In genomic region chr3:152350431-152350830, GRCm38 (mm10) we compare ENCODE assay signal across 17 mouse cellular contexts. TPM values are rescaled to one million over a fixed set of nuclear protein-coding genes. Genes with fewer than 3 reads are reported as not detected.
DNase-seq lines count a peak whose midpoint lies in the region; ATAC-seq and TF ChIP-seq lines count a peak whose summit lies in the region.
"Had no signal": no experiment of that assay in that cellular context is flagged by ENCODE, and none has a peak within 500 bp of the region (broad histone marks: within the 10 kb centered on the region; RNA-seq: fewer than 3 reads in every experiment).

No protein-coding gene starts in this region.

- peaks cover 77% of the 10 kb centered on the region for H3K4me1 ChIP-seq in liver, embryonic 12.5 days
- H3K4me1 ChIP-seq in liver, postnatal 0 days (ENCODE audit: insufficient read depth) = peaks cover 44% of the 10 kb centered on the region
- H3K4me1 ChIP-seq in midbrain, embryonic 11.5 days (ENCODE audit: control insufficient read depth, insufficient read depth, low read length) = peaks cover 10% of the 10 kb centered on the region
- peaks cover 46% of the 10 kb centered on the region for H3K4me1 ChIP-seq in midbrain, embryonic 15.5 days
- H3K4me1 ChIP-seq in intestine, postnatal 0 days (replicated peaks; ENCODE audit: control insufficient read depth, insufficient read depth, low read length) = peaks cover 19% of the 10 kb centered on the region
- peaks cover 13% of the 10 kb centered on the region for H3K4me1 ChIP-seq in hindbrain, embryonic 14.5 days (replicated peaks; ENCODE audit: control insufficient read depth, insufficient read depth, low read length)
- H3K4me1 ChIP-seq in forebrain, embryonic 12.5 days = peaks cover 37% of the 10 kb centered on the region

- no peak overlapping the region for H3K4me2 ChIP-seq in liver, embryonic 12.5 days
- no peak overlapping the region for H3K4me2 ChIP-seq in liver, postnatal 0 days (ENCODE audit: low read depth, low read length)
- no peak overlapping the region for H3K4me2 ChIP-seq in midbrain, embryonic 11.5 days
- no peak overlapping the region for H3K4me2 ChIP-seq in midbrain, embryonic 15.5 days
- peak overlapping the region; percentile 21; the same call in 1 of the 2 replicates for H3K4me2 ChIP-seq in intestine, postnatal 0 days (replicated peaks; ENCODE audit: low read depth)
- no peak overlapping the region for H3K4me2 ChIP-seq in hindbrain, embryonic 14.5 days (replicated peaks)
- no peak overlapping the region for H3K4me2 ChIP-seq in forebrain, embryonic 12.5 days
- H3K4me2 ChIP-seq: embryonic facial prominence, embryonic 13.5 days; forebrain, embryonic 13.5 days; heart, embryonic 13.5 days had no signal

- H3K4me3 ChIP-seq in liver, embryonic 12.5 days = no peak overlapping the region
- H3K4me3 ChIP-seq in liver, postnatal 0 days (ENCODE audit: low read depth, low read length) = no peak overlapping the region
- H3K4me3 ChIP-seq in midbrain, embryonic 11.5 days (ENCODE audit: low read depth, low read length) = no peak overlapping the region
- no peak overlapping the region for H3K4me3 ChIP-seq in midbrain, embryonic 15.5 days
- no peak overlapping the region for H3K4me3 ChIP-seq in intestine, postnatal 0 days (ENCODE audit: low read depth, low read length)
- no peak overlapping the region for H3K4me3 ChIP-seq in hindbrain, embryonic 14.5 days (replicated peaks; ENCODE audit: low read length)
- H3K4me3 ChIP-seq in forebrain, embryonic 12.5 days (replicated peaks) = no peak overlapping the region
- H3K4me3 ChIP-seq: embryonic facial prominence, embryonic 13.5 days; forebrain, embryonic 13.5 days; heart, embryonic 13.5 days had no signal

- 72% methylated on average over 3 of the region's 3 CpGs for WGBS in liver, embryonic 12.5 days (ENCODE audit: insufficient replicate concordance)
- 67% methylated on average over 3 of the region's 3 CpGs for WGBS in liver, postnatal 0 days (ENCODE audit: insufficient replicate concordance)
- WGBS in midbrain, embryonic 11.5 days = 83% methylated on average over 3 of the region's 3 CpGs
- 85% methylated on average over 3 of the region's 3 CpGs for WGBS in midbrain, embryonic 15.5 days
- WGBS in intestine, postnatal 0 days = 45% methylated on average over 3 of the region's 3 CpGs
- WGBS in hindbrain, embryonic 14.5 days = 95% methylated on average over 3 of the region's 3 CpGs
- 86% methylated on average over 3 of the region's 3 CpGs for WGBS in forebrain, embryonic 12.5 days

- no peaks in the 10 kb centered on the region for H3K27me3 ChIP-seq in liver, embryonic 12.5 days (replicated peaks)
- no peaks in the 10 kb centered on the region for H3K27me3 ChIP-seq in liver, postnatal 0 days (ENCODE audit: insufficient read depth, low read length)
- no peaks in the 10 kb centered on the region for H3K27me3 ChIP-seq in midbrain, embryonic 11.5 days (ENCODE audit: control insufficient read depth, insufficient read depth, low read length)
- no peaks in the 10 kb centered on the region for H3K27me3 ChIP-seq in midbrain, embryonic 15.5 days (replicated peaks)
- no peaks in the 10 kb centered on the region for H3K27me3 ChIP-seq in intestine, postnatal 0 days (replicated peaks; ENCODE audit: control insufficient read depth, insufficient read depth, low read length)
- no peaks in the 10 kb centered on the region for H3K27me3 ChIP-seq in hindbrain, embryonic 14.5 days (ENCODE audit: control insufficient read depth, insufficient read depth, low read length)
- no peaks in the 10 kb centered on the region for H3K27me3 ChIP-seq in forebrain, embryonic 12.5 days
- H3K27me3 ChIP-seq: embryonic facial prominence, embryonic 13.5 days; forebrain, embryonic 13.5 days; heart, embryonic 13.5 days had no signal

- no peak for ATAC-seq in liver, embryonic 12.5 days
- no peak for ATAC-seq in liver, postnatal 0 days
- no peak for ATAC-seq in midbrain, embryonic 11.5 days (ENCODE audit: low FRiP score)
- ATAC-seq in midbrain, embryonic 15.5 days (replicated peaks) = no peak
- ATAC-seq in intestine, postnatal 0 days = no peak
- no peak for ATAC-seq in hindbrain, embryonic 14.5 days (ENCODE audit: low FRiP score)
- no peak for ATAC-seq in forebrain, embryonic 12.5 days (ENCODE audit: low FRiP score)
- ATAC-seq: forebrain, embryonic 13.5 days; forebrain, postnatal 0 days had no signal

- H3K36me3 ChIP-seq in liver, embryonic 12.5 days = peaks cover 18% of the 10 kb centered on the region
- H3K36me3 ChIP-seq in liver, postnatal 0 days (replicated peaks; ENCODE audit: insufficient read depth, low read length) = no peaks in the 10 kb centered on the region
- no peaks in the 10 kb centered on the region for H3K36me3 ChIP-seq in midbrain, embryonic 11.5 days (ENCODE audit: control insufficient read depth, insufficient read depth, low read length)
- no peaks in the 10 kb centered on the region for H3K36me3 ChIP-seq in midbrain, embryonic 15.5 days (replicated peaks)
- no peaks in the 10 kb centered on the region for H3K36me3 ChIP-seq in intestine, postnatal 0 days (ENCODE audit: control insufficient read depth, insufficient read depth)
- no peaks in the 10 kb centered on the region for H3K36me3 ChIP-seq in hindbrain, embryonic 14.5 days (replicated peaks; ENCODE audit: control insufficient read depth, insufficient read depth)
- no peaks in the 10 kb centered on the region for H3K36me3 ChIP-seq in forebrain, embryonic 12.5 days (replicated peaks)

- H3K9me3 ChIP-seq in liver, embryonic 12.5 days (replicated peaks) = no peaks in the 10 kb centered on the region
- H3K9me3 ChIP-seq in liver, postnatal 0 days (ENCODE audit: low read length) = no peaks in the 10 kb centered on the region
- no peaks in the 10 kb centered on the region for H3K9me3 ChIP-seq in midbrain, embryonic 11.5 days (ENCODE audit: control insufficient read depth, low read length)
- no peaks in the 10 kb centered on the region for H3K9me3 ChIP-seq in midbrain, embryonic 15.5 days
- no peaks in the 10 kb centered on the region for H3K9me3 ChIP-seq in intestine, postnatal 0 days (ENCODE audit: control insufficient read depth)
- no peaks in the 10 kb centered on the region for H3K9me3 ChIP-seq in hindbrain, embryonic 14.5 days (ENCODE audit: control insufficient read depth, low read length)
- H3K9me3 ChIP-seq in forebrain, embryonic 12.5 days = no peaks in the 10 kb centered on the region
- H3K9me3 ChIP-seq: embryonic facial prominence, embryonic 13.5 days; forebrain, embryonic 13.5 days; heart, embryonic 13.5 days had no signal

- TF ChIP-seq CTCF in liver, postnatal 0 days (IDR thresholded peaks at IDR 0.05; ENCODE audit: low read depth) = no peak
- TF ChIP-seq CTCF in intestine, postnatal 0 days (IDR thresholded peaks at IDR 0.05; ENCODE audit: low read depth) = no peak

- no peak overlapping the region for H3K9ac ChIP-seq in liver, embryonic 12.5 days
- no peak overlapping the region for H3K9ac ChIP-seq in liver, postnatal 0 days (replicated peaks)
- H3K9ac ChIP-seq in midbrain, embryonic 11.5 days (ENCODE audit: low read length) = no peak overlapping the region
- H3K9ac ChIP-seq in midbrain, embryonic 15.5 days = no peak overlapping the region
- H3K9ac ChIP-seq in intestine, postnatal 0 days (ENCODE audit: low read depth, low read length) = no peak overlapping the region
- H3K9ac ChIP-seq in hindbrain, embryonic 14.5 days = no peak overlapping the region
- no peak overlapping the region for H3K9ac ChIP-seq in forebrain, embryonic 12.5 days
- H3K9ac ChIP-seq: embryonic facial prominence, embryonic 13.5 days; forebrain, embryonic 13.5 days; forebrain, postnatal 0 days; heart, embryonic 13.5 days had no signal

- no peak for TF ChIP-seq EP300 in liver, postnatal 0 days (IDR thresholded peaks at IDR 0.05; ENCODE audit: low read depth)

- no peak for DNase-seq in liver, postnatal 0 days
- peak; percentile 73 for DNase-seq in midbrain, embryonic 11.5 days (ENCODE audit: low spot score, missing footprints)
- no peak for DNase-seq in hindbrain, embryonic 14.5 days (ENCODE audit: low spot score)
- DNase-seq: adrenal gland, postnatal 25 days; cerebellum, adult 18-20 months; cerebellum, adult 9-11 months; cerebellum, postnatal 36 days; forebrain, postnatal 0 days; gastrocnemius, postnatal 14 days; heart, postnatal 36 days had no signal

- 0 out of 2 replicates have a peak overlapping the region, but pooled peaks have one; percentile 15 for H3K27ac ChIP-seq in liver, embryonic 12.5 days
- H3K27ac ChIP-seq in liver, postnatal 0 days (ENCODE audit: low read depth) = no peak overlapping the region
- H3K27ac ChIP-seq in midbrain, embryonic 11.5 days (ENCODE audit: low read depth, low read length) = no peak overlapping the region
- H3K27ac ChIP-seq in midbrain, embryonic 15.5 days = no peak overlapping the region
- H3K27ac ChIP-seq in intestine, postnatal 0 days (ENCODE audit: low read depth, low read length) = no peak overlapping the region
- H3K27ac ChIP-seq in hindbrain, embryonic 14.5 days = no peak overlapping the region
- no peak overlapping the region for H3K27ac ChIP-seq in forebrain, embryonic 12.5 days
- H3K27ac ChIP-seq: embryonic facial prominence, embryonic 13.5 days; forebrain, embryonic 13.5 days; heart, embryonic 13.5 days had no signal

RNA-seq across cellular contexts. Expression of gene Usp33, which starts 4.2 kb away (rescaled TPM):
- 30.1 and 30.9 TPM in 2 replicates for polyA plus RNA-seq in liver, embryonic 12.5 days (2016; fragmentation: Nextera tagmentation; extraction: Ambion mirVana)
- 11.1 and 13.6 TPM in 2 replicates for polyA plus RNA-seq in liver, postnatal 0 days (2015; fragmentation: Nextera tagmentation; extraction: Ambion mirVana)
- polyA plus RNA-seq in midbrain, embryonic 11.5 days (2014; fragmentation: Nextera tagmentation; extraction: Ambion mirVana) = 65.6 and 73.2 TPM in 2 replicates
- 89.2 and 92.8 TPM in 2 replicates for polyA plus RNA-seq in midbrain, embryonic 15.5 days (2015; fragmentation: Nextera tagmentation; extraction: Ambion mirVana)
- polyA plus RNA-seq in intestine, postnatal 0 days (2015; fragmentation: Nextera tagmentation; extraction: Ambion mirVana) = 18.7 and 18.9 TPM in 2 replicates
- polyA plus RNA-seq in hindbrain, embryonic 14.5 days (2014; fragmentation: Nextera tagmentation; extraction: Ambion mirVana) = 108 and 113 TPM in 2 replicates
- polyA plus RNA-seq in forebrain, embryonic 12.5 days (2016; fragmentation: Nextera tagmentation; extraction: Ambion mirVana) = 67.4 and 72.9 TPM in 2 replicates

RNA-seq across cellular contexts. Expression of gene Miga1, which starts 10.2 kb away (rescaled TPM):
- polyA plus RNA-seq in liver, embryonic 12.5 days (2016; fragmentation: Nextera tagmentation; extraction: Ambion mirVana) = 7.1 and 9.1 TPM in 2 replicates
- polyA plus RNA-seq in liver, postnatal 0 days (2015; fragmentation: Nextera tagmentation; extraction: Ambion mirVana) = 2.6 and 3.2 TPM in 2 replicates
- 19.3 and 21.8 TPM in 2 replicates for polyA plus RNA-seq in midbrain, embryonic 11.5 days (2014; fragmentation: Nextera tagmentation; extraction: Ambion mirVana)
- 19.1 and 21.7 TPM in 2 replicates for polyA plus RNA-seq in midbrain, embryonic 15.5 days (2015; fragmentation: Nextera tagmentation; extraction: Ambion mirVana)
- polyA plus RNA-seq in intestine, postnatal 0 days (2015; fragmentation: Nextera tagmentation; extraction: Ambion mirVana) = 5.8 and 6.6 TPM in 2 replicates
- 18.9 and 20.1 TPM in 2 replicates for polyA plus RNA-seq in hindbrain, embryonic 14.5 days (2014; fragmentation: Nextera tagmentation; extraction: Ambion mirVana)
- polyA plus RNA-seq in forebrain, embryonic 12.5 days (2016; fragmentation: Nextera tagmentation; extraction: Ambion mirVana) = 25.5 and 27.9 TPM in 2 replicates

RNA-seq across cellular contexts. Expression of gene Zzz3, which starts 44.8 kb away (rescaled TPM):
- 23.5 and 25.7 TPM in 2 replicates for polyA plus RNA-seq in liver, embryonic 12.5 days (2016; fragmentation: Nextera tagmentation; extraction: Ambion mirVana)
- 11.4 and 11.6 TPM in 2 replicates for polyA plus RNA-seq in liver, postnatal 0 days (2015; fragmentation: Nextera tagmentation; extraction: Ambion mirVana)
- 62.2 and 63.1 TPM in 2 replicates for polyA plus RNA-seq in midbrain, embryonic 11.5 days (2014; fragmentation: Nextera tagmentation; extraction: Ambion mirVana)
- 31.3 and 32.9 TPM in 2 replicates for polyA plus RNA-seq in midbrain, embryonic 15.5 days (2015; fragmentation: Nextera tagmentation; extraction: Ambion mirVana)
- polyA plus RNA-seq in intestine, postnatal 0 days (2015; fragmentation: Nextera tagmentation; extraction: Ambion mirVana) = 19.6 and 20.6 TPM in 2 replicates
- polyA plus RNA-seq in hindbrain, embryonic 14.5 days (2014; fragmentation: Nextera tagmentation; extraction: Ambion mirVana) = 32.3 and 38.0 TPM in 2 replicates
- 51.7 and 53.1 TPM in 2 replicates for polyA plus RNA-seq in forebrain, embryonic 12.5 days (2016; fragmentation: Nextera tagmentation; extraction: Ambion mirVana)
